Mouse (Mus musculus) testis, adult 2 months (tissue): Measurements from ENCODE around the gene Ing5. TPM values are rescaled to one million over a fixed set of nuclear protein-coding genes. Genes with fewer than 3 reads are reported as not detected.
"Not testable (repeated sequence)": the region's sequence is repeated elsewhere in the genome, so short reads cannot be mapped to it uniquely, and the experiment has no call there.

ENCODE experiments used
- H3K27ac ChIP-seq: fragments of 200-500 bp; 2 replicates; pipeline ENCODE4 v1.5.1; 2012; ENCODE audit warnings: low read depth, low read length; ENCODE audit not compliant: control insufficient read depth, insufficient read depth
- H3K27me3 ChIP-seq: fragments of 200-500 bp; 2 replicates; pipeline ENCODE4 v1.6.1; 2012; ENCODE audit warnings: mild to moderate bottlenecking, low read length, moderate library complexity; ENCODE audit not compliant: control insufficient read depth, insufficient read depth
- H3K36me3 ChIP-seq: fragments of 200-500 bp; 2 replicates; pipeline ENCODE4 v1.6.1; 2012; ENCODE audit warnings: mild to moderate bottlenecking, low read length; ENCODE audit not compliant: control insufficient read depth, insufficient read depth
- H3K4me1 ChIP-seq: fragments of 200-500 bp; 2 replicates; pipeline ENCODE4 v1.6.1; 2012; ENCODE audit warnings: low read length; ENCODE audit not compliant: control insufficient read depth, insufficient read depth
- H3K4me3 ChIP-seq: fragments of 200-500 bp; 2 replicates; pipeline ENCODE4 v1.5.1; 2012; ENCODE audit warnings: low read depth, mild to moderate bottlenecking, low read length, moderate library complexity, mixed read lengths; ENCODE audit not compliant: control insufficient read depth
- CTCF ChIP-seq: fragments of 200-500 bp; IDR thresholded peaks from 2 replicates; pipeline ENCODE4 v1.5.1; 2012; ENCODE audit warnings: low read depth, mild to moderate bottlenecking, inconsistent platforms, low read length, moderate library complexity; ENCODE audit not compliant: control insufficient read depth, insufficient read depth, insufficient replicate concordance
- POLR2A ChIP-seq: fragments of 200-500 bp; IDR thresholded peaks from 2 replicates; pipeline ENCODE4 v1.6.1; 2012; ENCODE audit warnings: low read depth, mild to moderate bottlenecking, inconsistent platforms, low read length, moderate library complexity; ENCODE audit not compliant: control insufficient read depth
- polyA plus RNA-seq: library from polyadenylated mRNA; depleted of rRNA; stranded (reverse); fragments of >200 nt; gene quantifications from 2 replicates; pipeline ENCODE4 v1.2.3, GENCODE M21; 2012; rRNA removed

Gene Ing5
- polyA plus RNA-seq, 1 experiment: 7.9 TPM

DNA sequence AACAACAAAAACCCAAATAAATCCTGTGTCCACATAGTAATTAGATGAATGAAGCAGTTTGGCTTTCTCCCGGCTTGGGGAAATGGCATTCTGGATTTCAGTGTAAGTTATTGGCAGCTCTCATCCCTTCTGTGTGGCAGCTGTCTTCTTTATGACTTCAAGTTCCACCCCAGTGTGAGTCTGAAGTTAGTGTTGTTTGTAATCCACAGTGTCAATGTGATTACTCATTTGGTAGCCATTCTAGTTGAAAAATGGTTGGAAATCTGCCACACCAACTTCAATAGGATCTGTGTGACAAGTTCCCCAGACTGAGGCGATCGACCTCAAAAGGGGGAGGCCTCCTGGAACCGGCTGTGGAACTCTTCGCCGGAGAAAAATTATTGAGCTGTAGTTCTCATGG is 53.6 kb downstream of the Ing5 start:
- Histone ChIP-seq H3K27me3 (no peaks in the 10 kb centered on the region), H3K27ac (no peak overlapping the region), H3K4me1 (no peaks in the 10 kb centered on the region), H3K4me3 (no peak overlapping the region), H3K36me3 (no peaks in the 10 kb centered on the region)
- TF ChIP-seq POLR2A (no peak), CTCF (no peak)

DNA sequence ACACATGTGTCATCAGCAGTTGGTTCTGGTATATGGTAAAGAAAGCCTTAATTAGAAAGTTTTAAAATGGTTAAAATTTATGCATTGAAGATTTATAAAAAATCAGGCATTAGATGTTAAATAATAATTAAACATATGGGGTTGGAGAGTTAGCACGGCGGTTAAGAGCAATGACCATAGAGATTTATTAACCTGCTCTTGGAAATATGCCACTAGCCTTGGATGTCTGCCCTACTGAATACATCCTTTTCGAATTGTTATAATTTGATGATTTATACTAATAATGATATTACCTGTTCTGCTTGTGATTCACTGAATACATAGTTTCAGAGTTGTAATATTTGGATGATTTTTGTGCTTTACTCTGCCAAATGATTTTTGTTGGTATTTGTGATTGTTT is 54.2 kb downstream of the Ing5 start:
- no peak overlapping the region for H3K4me3 ChIP-seq
- no peaks in the 10 kb centered on the region for H3K27me3 ChIP-seq
- H3K36me3 ChIP-seq: no peaks in the 10 kb centered on the region
- no peaks in the 10 kb centered on the region for H3K4me1 ChIP-seq
- no peak overlapping the region for H3K27ac ChIP-seq
- TF ChIP-seq CTCF (no peak), POLR2A (no peak)

DNA sequence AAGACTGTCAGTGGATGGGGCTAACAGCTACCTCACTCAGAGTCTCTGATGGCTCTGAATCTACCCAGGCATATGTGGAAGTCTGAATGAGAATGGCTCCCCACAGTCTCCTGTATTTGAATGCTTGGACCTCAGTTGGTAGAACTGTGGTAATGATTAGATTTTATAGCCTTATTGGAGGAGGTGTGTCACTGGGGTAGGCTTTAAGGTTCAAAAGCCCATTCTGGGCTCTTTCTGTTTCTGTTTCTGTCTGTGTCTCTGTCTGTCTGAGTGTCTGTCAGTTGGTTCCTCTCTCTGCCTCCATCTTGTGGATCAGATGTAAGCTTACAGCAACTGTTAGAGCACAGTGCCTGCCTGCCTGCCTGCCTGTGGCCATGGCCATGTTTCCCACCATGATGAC is 55.9 kb downstream of the Ing5 start:
- no peak overlapping the region for H3K4me3 ChIP-seq
- H3K4me1 ChIP-seq: no peaks in the 10 kb centered on the region
- H3K36me3 ChIP-seq: no peaks in the 10 kb centered on the region
- H3K27me3 ChIP-seq: no peaks in the 10 kb centered on the region
- TF ChIP-seq CTCF (no peak), POLR2A (no peak)
- H3K27ac ChIP-seq: no peak overlapping the region

DNA sequence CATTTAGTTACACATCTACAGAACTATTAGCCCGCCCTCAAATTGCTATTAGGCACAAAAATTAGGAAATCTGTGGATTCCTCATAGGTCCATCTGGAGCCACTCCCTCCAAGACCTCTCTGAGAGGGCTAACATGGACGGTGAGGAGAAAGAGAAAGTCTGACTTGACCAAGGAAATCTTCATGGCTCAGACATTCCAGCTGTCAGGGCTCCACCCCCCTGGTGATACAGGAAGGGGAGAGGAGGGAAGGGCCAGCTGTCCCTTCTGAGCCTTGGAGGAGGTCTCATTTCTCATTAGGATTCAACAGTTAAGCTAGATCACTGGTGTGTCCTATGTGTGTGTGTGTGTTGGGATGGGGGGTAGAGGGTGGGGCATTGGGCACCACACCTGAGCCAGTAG is 57.3 kb downstream of the Ing5 start, which contains the start of gene Gal3st2:
Gene Gal3st2 (plus strand): TSS at position 259 of the 400 bp plus-strand sequence.
- H3K27me3 ChIP-seq, H3K4me3 ChIP-seq, H3K36me3 ChIP-seq, H3K27ac ChIP-seq, H3K4me1 ChIP-seq: not testable (repeated sequence)

Other genes starting within 250 kb of the Ing5 start
- gene Stk25, start 145.3 kb upstream of the Ing5 start, polyA plus RNA-seq: 182 and 191 TPM in 2 replicates
- gene Bok, start 118.3 kb upstream of the Ing5 start, polyA plus RNA-seq: 5.6 and 9.7 TPM in 2 replicates
- gene Atg4b, start 52.5 kb upstream of the Ing5 start, polyA plus RNA-seq: 36.5 and 38.3 TPM in 2 replicates
- gene Thap4, start 49.1 kb upstream of the Ing5 start, polyA plus RNA-seq: 261 and 291 TPM in 2 replicates
- 80.9 and 81.9 TPM in 2 replicates for gene Dtymk, start 2.0 kb upstream of the Ing5 start, polyA plus RNA-seq
- 13.4 and 13.5 TPM in 2 replicates for gene D2hgdh, start 20.9 kb downstream of the Ing5 start, polyA plus RNA-seq
- 0.56 and 0.71 TPM in 2 replicates for gene Gal3st2, start 57.3 kb downstream of the Ing5 start, polyA plus RNA-seq
- 0.16 and 0.19 TPM in 2 replicates for gene Gal3st2b, start 114.3 kb downstream of the Ing5 start, polyA plus RNA-seq
- gene Gal3st2c, start 186.5 kb downstream of the Ing5 start, polyA plus RNA-seq: 0.01 TPM in 1 of 2 replicates, not detected in the other
- gene Neu4, start 216.5 kb downstream of the Ing5 start, polyA plus RNA-seq: not detected in 2 replicates
- not detected in 2 replicates for gene Pdcd1, start 248.6 kb downstream of the Ing5 start, polyA plus RNA-seq